Mouse (Mus musculus) activated CD4-positive, CD25-positive, alpha-beta regulatory T cell, adult 4 months (primary cell): ENCODE results near the gene Lnpk. TPM values are rescaled to one million over a fixed set of nuclear protein-coding genes. Genes with fewer than 3 reads are reported as not detected.

Experiments
- ATAC-seq: one replicate; pipeline ENCODE4 v1.8.0; 2017
- polyA plus RNA-seq, 2 experiments: library from polyadenylated mRNA; unstranded; fragments of 100-300 nt; shearing (Covaris generic); gene quantifications; one replicate each; pipeline ENCODE4 v1.2.1; 2017

The Lnpk gene
- polyA plus RNA-seq: 10 to 100 TPM; 29.4 to 32.2 TPM

GRCm38 (mm10) chr2:74578843-74579489 is at the start of gene Lnpk:
Gene Lnpk, minus strand, starts transcription at chr2:74579435.
- ATAC-seq: peak; percentile 98

- ATAC-seq: no peak
These were observed 41.1 kb upstream of the Lnpk start for GRCm38 (mm10) chr2:74620368-74620767.

- no peak for ATAC-seq
These were observed 40.5 kb upstream of the Lnpk start for GRCm38 (mm10) chr2:74619676-74620246.

GRCm38 (mm10) chr2:74617706-74618105 is 38.5 kb upstream of the Lnpk start:
- no peak for ATAC-seq

GRCm38 (mm10) chr2:74611406-74611805 is 32.2 kb upstream of the Lnpk start:
- no peak for ATAC-seq

GRCm38 (mm10) chr2:74609350-74609749 is 30.1 kb upstream of the Lnpk start:
- no peak for ATAC-seq

GRCm38 (mm10) chr2:74606087-74606760 is 27.0 kb upstream of the Lnpk start:
- no peak for ATAC-seq

- ATAC-seq: no peak
These were observed 24.8 kb upstream of the Lnpk start for GRCm38 (mm10) chr2:74604011-74604410.

GRCm38 (mm10) chr2:74602483-74602882 is 23.2 kb upstream of the Lnpk start:
- ATAC-seq: no peak

- no peak for ATAC-seq
These were observed 17.9 kb upstream of the Lnpk start for GRCm38 (mm10) chr2:74597169-74597568.

- no peak for ATAC-seq
These were observed 16.9 kb upstream of the Lnpk start for GRCm38 (mm10) chr2:74596094-74596493.

GRCm38 (mm10) chr2:74578146-74578842 is 941 bp downstream of the Lnpk start:
- ATAC-seq: peak; percentile 41

GRCm38 (mm10) chr2:74570390-74570789 is 8.8 kb downstream of the Lnpk start:
- no peak for ATAC-seq

- ATAC-seq: no peak
These were observed 19.4 kb downstream of the Lnpk start for GRCm38 (mm10) chr2:74559822-74560221.

- no peak for ATAC-seq
These were observed 20.1 kb downstream of the Lnpk start for GRCm38 (mm10) chr2:74559092-74559491.

- no peak for ATAC-seq
These were observed 21.8 kb downstream of the Lnpk start for GRCm38 (mm10) chr2:74557451-74557850.

GRCm38 (mm10) chr2:74551929-74552328 is 27.3 kb downstream of the Lnpk start:
- ATAC-seq: no peak

GRCm38 (mm10) chr2:74548306-74548705 is 30.9 kb downstream of the Lnpk start:
- ATAC-seq: no peak

- no peak for ATAC-seq
These were observed 70.9 kb downstream of the Lnpk start for GRCm38 (mm10) chr2:74508302-74508701.

GRCm38 (mm10) chr2:74506439-74506838 is 72.8 kb downstream of the Lnpk start:
- ATAC-seq: no peak

- ATAC-seq: no peak
These were observed 78.9 kb downstream of the Lnpk start for GRCm38 (mm10) chr2:74500307-74500706.

GRCm38 (mm10) chr2:74497851-74498250 is 81.4 kb downstream of the Lnpk start:
- no peak for ATAC-seq

GRCm38 (mm10) chr2:74491426-74491825 is 87.8 kb downstream of the Lnpk start:
- no peak for ATAC-seq
